Mouse (Mus musculus): ENCODE results near the gene Pigq.

- no peak for TF ChIP-seq CEBPB (IDR thresholded peaks at IDR 0.05; ENCODE audit: insufficient read depth, poor library complexity, severe bottlenecking)
- no peak for TF ChIP-seq POLR2A (IDR thresholded peaks at IDR 0.05; ENCODE audit: insufficient read length, low read depth)
- no peak for TF ChIP-seq MYOG (IDR thresholded peaks at IDR 0.05; ENCODE audit: control insufficient read depth in 1 of 3, insufficient read depth in 1 of 3, insufficient read length in 2 of 3, low read depth in 2 of 3)
- no peak for TF ChIP-seq POLR2AphosphoS2 (IDR thresholded peaks at IDR 0.05; ENCODE audit: insufficient read length, low read depth)
- TF ChIP-seq USF1 (IDR thresholded peaks at IDR 0.05; ENCODE audit: low read depth): no peak
- TF ChIP-seq REST (IDR thresholded peaks at IDR 0.05; ENCODE audit: insufficient read depth, insufficient read length): no peak
These were observed 61.5 kb downstream of the Pigq start for GRCm38 (mm10) chr17:25883268-25883667.

Measured in myocyte (in vitro differentiated cells).